9 mouse cellular contexts compared by ENCODE assay signal in the genomic region with DNA sequence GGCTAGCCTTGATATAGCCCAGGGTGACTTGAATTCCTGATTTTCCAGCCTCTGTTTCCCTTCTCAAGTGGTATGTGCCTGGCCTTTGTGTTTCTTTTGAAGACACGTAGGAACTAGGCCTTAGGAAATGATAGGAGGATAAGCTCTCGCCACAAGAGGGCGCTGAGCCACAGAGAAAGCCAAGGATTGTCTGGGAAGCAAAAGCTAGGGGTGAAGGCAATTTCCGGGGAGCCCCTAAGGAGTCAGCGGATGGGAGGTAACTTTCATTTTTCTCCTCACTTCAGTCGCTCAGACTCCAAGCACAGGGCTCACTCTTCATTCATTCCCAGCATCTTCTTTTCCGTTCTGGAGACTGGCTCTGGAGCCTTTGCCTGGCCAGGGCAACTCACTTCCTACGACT. TPM values are rescaled to one million over a fixed set of nuclear protein-coding genes. Genes with fewer than 3 reads are reported as not detected.
DNase-seq lines count a peak whose midpoint lies in the region; ATAC-seq and TF ChIP-seq lines count a peak whose summit lies in the region.
"Had no signal": no experiment of that assay in that cellular context is flagged by ENCODE, and none has a peak within 500 bp of the region (broad histone marks: within the 10 kb centered on the region; RNA-seq: fewer than 3 reads in every experiment).

No protein-coding gene starts in this region.

- peaks cover 7% of the 10 kb centered on the region for H3K36me3 ChIP-seq in heart, embryonic 13.5 days
- no peaks in the 10 kb centered on the region for H3K36me3 ChIP-seq in liver, embryonic 15.5 days (replicated peaks)
- H3K36me3 ChIP-seq in thymus, adult 2 months (ENCODE audit: control insufficient read depth, insufficient read depth, low read length), result peaks cover under 1% of the 10 kb centered on the region; the same call in 1 of the 2 replicates
- H3K36me3 ChIP-seq: midbrain, embryonic 12.5 days had no signal

- TF ChIP-seq CTCF in bone marrow macrophage, adult 2 months (IDR thresholded peaks at IDR 0.05; ENCODE audit: low read depth, low read length), result peak; percentile 73
- TF ChIP-seq CTCF in embryonic fibroblast, embryonic 13.5 days (IDR thresholded peaks at IDR 0.05; ENCODE audit: borderline replicate concordance, insufficient read depth, low read length), result peak; percentile 79; the same call in 1 of the 2 replicates
- peak; percentile 26; the same call in 1 of the 2 replicates for TF ChIP-seq CTCF in thymus, adult 2 months (IDR thresholded peaks at IDR 0.05; ENCODE audit: borderline replicate concordance, control insufficient read depth, extremely low read depth, insufficient read depth, low read length, poor library complexity)

- no peak for ATAC-seq in heart, embryonic 13.5 days (ENCODE audit: extremely low read depth, insufficient number of reproducible peaks, low FRiP score, low TSS enrichment)
- no peak for ATAC-seq in liver, embryonic 15.5 days (ENCODE audit: insufficient read depth)

- TF ChIP-seq POLR2A in bone marrow macrophage, adult 2 months (IDR thresholded peaks at IDR 0.05; ENCODE audit: borderline replicate concordance, low read depth, low read length), result no peak
- TF ChIP-seq POLR2A in embryonic fibroblast, embryonic 13.5 days (IDR thresholded peaks at IDR 0.05; ENCODE audit: low read depth, low read length), result no peak
- TF ChIP-seq POLR2A in thymus, adult 2 months (IDR thresholded peaks at IDR 0.05; ENCODE audit: control insufficient read depth, extremely low read depth, insufficient read depth, low read length, poor library complexity), result no peak

- H3K4me3 ChIP-seq in bone marrow macrophage, adult 2 months (ENCODE audit: insufficient read depth, low read length), result peak overlapping the region; percentile 44
- H3K4me3 ChIP-seq in embryonic fibroblast, embryonic 13.5 days (ENCODE audit: insufficient read depth, low read length), result no peak overlapping the region
- 0 out of 2 replicates have a peak overlapping the region, but pooled peaks have one; percentile 18 for H3K4me3 ChIP-seq in heart, embryonic 13.5 days
- peak overlapping the region; percentile 32 for H3K4me3 ChIP-seq in liver, embryonic 15.5 days (replicated peaks)
- H3K4me3 ChIP-seq in thymus, adult 2 months (ENCODE audit: control insufficient read depth, insufficient read depth, low read length), result peak overlapping the region; percentile 19; the same call in 1 of the 2 replicates
- H3K4me3 ChIP-seq: midbrain, embryonic 12.5 days had no signal

- DNase-seq in CD8-positive naive resting alpha-beta T cell, adult 2 months (ENCODE audit: low read depth in 2 of 2, low spot score in 2 of 2), result peak; percentile 41 to 64
- DNase-seq in kidney, postnatal 14 days, result peak; percentile 82
- peak; percentile 52 for DNase-seq in ovary, adult 18-20 months (ENCODE audit: low spot score)
- peak; percentile 82 for DNase-seq in thymus, adult 2 months

- H3K9ac ChIP-seq in heart, embryonic 13.5 days, result peak overlapping the region; percentile 44; the same call in 1 of the 2 replicates
- H3K9ac ChIP-seq in liver, embryonic 15.5 days, result no peak overlapping the region
- H3K9ac ChIP-seq: midbrain, embryonic 12.5 days had no signal

- H3K27ac ChIP-seq in bone marrow macrophage, adult 2 months (ENCODE audit: insufficient read depth, low read depth, low read length), result no peak overlapping the region
- H3K27ac ChIP-seq in embryonic fibroblast, embryonic 13.5 days (ENCODE audit: insufficient read depth, low read length), result no peak overlapping the region
- H3K27ac ChIP-seq in heart, embryonic 13.5 days (replicated peaks), result no peak overlapping the region
- H3K27ac ChIP-seq in liver, embryonic 15.5 days (replicated peaks), result no peak overlapping the region
- no peak overlapping the region for H3K27ac ChIP-seq in thymus, adult 2 months (ENCODE audit: control insufficient read depth, insufficient read depth, low read length)
- H3K27ac ChIP-seq: midbrain, embryonic 12.5 days had no signal

- no peaks in the 10 kb centered on the region for H3K27me3 ChIP-seq in heart, embryonic 13.5 days (replicated peaks)
- no peaks in the 10 kb centered on the region for H3K27me3 ChIP-seq in liver, embryonic 15.5 days
- no peaks in the 10 kb centered on the region for H3K27me3 ChIP-seq in thymus, adult 2 months (ENCODE audit: control insufficient read depth, insufficient read depth, low read length)
- H3K27me3 ChIP-seq: midbrain, embryonic 12.5 days had no signal

- peak overlapping the region; percentile 55 for H3K4me2 ChIP-seq in heart, embryonic 13.5 days
- H3K4me2 ChIP-seq in liver, embryonic 15.5 days, result peak overlapping the region; percentile 54
- H3K4me2 ChIP-seq: midbrain, embryonic 12.5 days had no signal

- 29% methylated on average over 8 of the region's 8 CpGs for WGBS in heart, embryonic 13.5 days
- WGBS in liver, embryonic 15.5 days (ENCODE audit: insufficient replicate concordance), result 16% methylated on average over 8 of the region's 8 CpGs
- 11% methylated on average over 8 of the region's 8 CpGs for WGBS in thymus, adult 2 months

- H3K4me1 ChIP-seq in bone marrow macrophage, adult 2 months (ENCODE audit: control insufficient read depth, insufficient read depth, low read length), result no peaks in the 10 kb centered on the region
- H3K4me1 ChIP-seq in embryonic fibroblast, embryonic 13.5 days (ENCODE audit: control insufficient read depth, insufficient read depth, low read length), result no peaks in the 10 kb centered on the region
- peaks cover 4% of the 10 kb centered on the region; the same call in 1 of the 2 replicates for H3K4me1 ChIP-seq in heart, embryonic 13.5 days
- peaks cover 8% of the 10 kb centered on the region; the same call in 1 of the 2 replicates for H3K4me1 ChIP-seq in liver, embryonic 15.5 days (replicated peaks)
- H3K4me1 ChIP-seq in thymus, adult 2 months (replicated peaks; ENCODE audit: control insufficient read depth, insufficient read depth, low read length), result no peaks in the 10 kb centered on the region
- H3K4me1 ChIP-seq: midbrain, embryonic 12.5 days had no signal

- H3K9me3 ChIP-seq in heart, embryonic 13.5 days, result no peaks in the 10 kb centered on the region
- H3K9me3 ChIP-seq in liver, embryonic 15.5 days (replicated peaks), result no peaks in the 10 kb centered on the region
- H3K9me3 ChIP-seq: midbrain, embryonic 12.5 days had no signal

RNA-seq across cellular contexts. Expression of a gene that starts 27.2 kb away (rescaled TPM):
- polyA plus RNA-seq in bone marrow macrophage, adult 2 months (2012; ENCODE audit: insufficient read depth, insufficient read length, missing spikeins), result 15.6 and 16.6 TPM in 2 replicates
- polyA plus RNA-seq in embryonic fibroblast, embryonic 13.5 days (2011; ENCODE audit: insufficient read length, low read depth, missing spikeins), result 23.2 and 24.5 TPM in 2 replicates
- 13.6 TPM in 2 replicates for polyA plus RNA-seq in heart, embryonic 13.5 days (2015; fragmentation: Nextera tagmentation; extraction: Ambion mirVana)
- polyA plus RNA-seq in liver, embryonic 15.5 days (2015; fragmentation: Nextera tagmentation; extraction: Ambion mirVana), result 4.4 and 4.7 TPM in 2 replicates
- polyA plus RNA-seq in thymus, adult 2 months (2012; rRNA removed), result 15.6 and 17.1 TPM in 2 replicates

RNA-seq across cellular contexts. Expression of a gene that starts 49.8 kb away (rescaled TPM):
- polyA plus RNA-seq in bone marrow macrophage, adult 2 months (2012; ENCODE audit: insufficient read depth, insufficient read length, missing spikeins), result 26.2 and 28.6 TPM in 2 replicates
- polyA plus RNA-seq in embryonic fibroblast, embryonic 13.5 days (2011; ENCODE audit: insufficient read length, low read depth, missing spikeins), result 46.0 and 54.3 TPM in 2 replicates
- 3.8 and 5.8 TPM in 2 replicates for polyA plus RNA-seq in heart, embryonic 13.5 days (2015; fragmentation: Nextera tagmentation; extraction: Ambion mirVana)
- 0.45 and 0.46 TPM in 2 replicates for polyA plus RNA-seq in liver, embryonic 15.5 days (2015; fragmentation: Nextera tagmentation; extraction: Ambion mirVana)
- 62.8 TPM in 2 replicates for polyA plus RNA-seq in thymus, adult 2 months (2012; rRNA removed)

Comparison
In these comparisons a context has a peak if more than half of its experiments do, and no peak if none do; other contexts are left out.
1. CTCF ChIP-seq: peak in every context shown above with its lines; median percentile 79 in embryonic fibroblast, embryonic 13.5 days; 73 in bone marrow macrophage, adult 2 months; 26 in thymus, adult 2 months.